Mouse (Mus musculus) C2C12 (cell line): ENCODE measurements around the gene Ltbp3.

Experiments
- CTCF ChIP-seq: IDR thresholded peaks from one replicate; pipeline ENCODE4 v1.5.1; 2011; ENCODE audit not compliant: control insufficient read depth, insufficient read depth, insufficient read length
- MYOD1 ChIP-seq: IDR thresholded peaks from one replicate; pipeline ENCODE4 v1.6.1; 2011; ENCODE audit warnings: low read depth; ENCODE audit not compliant: control insufficient read depth, insufficient read length
- MYOG ChIP-seq: IDR thresholded peaks from one replicate; pipeline ENCODE4 v1.6.1; 2011; ENCODE audit not compliant: control insufficient read depth, insufficient read length; ENCODE audit errors: extremely low read depth
- USF1 ChIP-seq: IDR thresholded peaks from one replicate; pipeline ENCODE4 v1.6.1; 2011; ENCODE audit warnings: low read depth, mild to moderate bottlenecking, control low read depth, moderate library complexity

DNA sequence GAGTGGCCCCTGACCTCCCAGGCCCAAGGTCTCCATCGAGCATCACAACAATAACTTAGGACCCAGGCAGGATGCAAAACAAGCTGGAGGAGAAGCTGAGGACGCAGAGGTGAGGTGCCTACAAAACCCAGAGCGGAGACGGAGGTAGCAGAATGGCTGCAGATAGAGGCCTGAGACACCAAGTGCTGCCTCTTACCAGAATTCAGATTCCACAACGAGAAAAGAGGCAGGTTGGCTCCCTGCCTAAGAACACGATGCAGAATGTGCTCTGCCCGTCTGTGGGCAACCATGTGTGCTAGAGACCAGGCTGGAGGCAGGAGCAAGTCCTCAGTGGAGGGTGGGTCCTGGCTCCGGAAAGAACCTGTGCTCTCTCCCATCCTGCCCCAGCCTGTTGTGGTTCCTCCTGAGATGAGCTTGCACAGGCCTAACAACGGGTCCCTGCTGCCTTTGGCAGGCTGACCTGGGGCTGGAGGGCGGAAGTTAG, 47.7 kb upstream of the Ltbp3 start:
- no peak for TF ChIP-seq CTCF
- TF ChIP-seq MYOG, result no peak
- no peak for TF ChIP-seq USF1
- no peak for TF ChIP-seq MYOD1
